Mouse (Mus musculus) heart, adult 2 months (tissue): ENCODE results near the gene Tex2. TPM values are rescaled to one million over a fixed set of nuclear protein-coding genes. Genes with fewer than 3 reads are reported as not detected.
A peak's percentile ranks its signal among the peaks of the same experiment; 100 is the strongest.

ENCODE experiments used
- DNase-seq, 2 experiments: peaks; one replicate each; pipeline ENCODE4 v3.0.0; 2021
- H3K27ac ChIP-seq: fragments of 200-600 bp; 2 replicates; pipeline ENCODE4 v1.8.1; 2022
- H3K27me3 ChIP-seq: fragments of 200-500 bp; 2 replicates; pipeline ENCODE4 v1.6.1; 2012; ENCODE audit warnings: mild to moderate bottlenecking, low read length, inconsistent platforms, mixed read lengths; ENCODE audit not compliant: control insufficient read depth, insufficient read depth
- H3K36me3 ChIP-seq: fragments of 200-500 bp; 2 replicates; pipeline ENCODE4 v1.6.1; 2012; ENCODE audit warnings: low read length, inconsistent platforms; ENCODE audit not compliant: control insufficient read depth, insufficient read depth
- H3K4me1 ChIP-seq: fragments of 200-500 bp; 2 replicates; pipeline ENCODE4 v1.6.1; 2011; ENCODE audit warnings: low read length; ENCODE audit not compliant: control insufficient read depth, insufficient read depth
- H3K4me3 ChIP-seq: fragments of 200-600 bp; 2 replicates; pipeline ENCODE4 v1.8.1; 2022
- H3K79me2 ChIP-seq: fragments of 200-500 bp; replicated peaks from 2 replicates; pipeline ENCODE4 v1.6.1; 2012; ENCODE audit warnings: mild to moderate bottlenecking, inconsistent platforms, low read length, moderate library complexity, mixed read lengths; ENCODE audit not compliant: control insufficient read depth, insufficient read depth
- H3K9ac ChIP-seq: fragments of 200-500 bp; 2 replicates; pipeline ENCODE4 v1.6.1; 2012; ENCODE audit warnings: low read depth, mild to moderate bottlenecking, control low read depth, inconsistent platforms, low read length, mixed read lengths
- CTCF ChIP-seq: fragments of 200-600 bp; IDR thresholded peaks from 2 replicates; pipeline ENCODE4 v1.8.1; 2022; ENCODE audit warnings: antibody characterized with exemption, mild to moderate bottlenecking, moderate library complexity
- EP300 ChIP-seq: fragments of 200-500 bp; IDR thresholded peaks from 2 replicates; pipeline ENCODE4 v1.6.1; 2011; ENCODE audit warnings: low read depth, low read length, control low read depth; ENCODE audit not compliant: insufficient read depth
- POLR2A ChIP-seq: fragments of 200-500 bp; IDR thresholded peaks from 2 replicates; pipeline ENCODE4 v1.6.1; 2011; ENCODE audit warnings: mild to moderate bottlenecking, low read depth, low read length, control low read depth; ENCODE audit not compliant: insufficient read depth
- WGBS: fragments of 180-500 bp; shearing (Covaris S2); methylation state at CpG from one replicate; pipeline ENCODE4 v1.1.7; 2018; 5-methylcytosine and 5-hydroxymethylcytosine counted together
- intact Hi-C: fragments of 180-260 bp; cut with DNase I; formaldehyde crosslinking; loops from one replicate; pipeline ENCODE4 v1.15.1; 2025
- polyA plus RNA-seq: library from polyadenylated mRNA; depleted of rRNA; stranded (reverse); fragments of >200 nt; gene quantifications from 2 replicates; pipeline ENCODE4 v1.2.3, GENCODE M21; 2012
- total RNA-seq, 2 experiments: library from RNA; stranded (reverse); gene quantifications; 2 replicates each; pipeline ENCODE4 v1.2.3; 2021

The Tex2 gene
- total and polyA plus RNA-seq, 3 experiments = 17.2 to 46.8 (median 42.5) TPM

DNA sequence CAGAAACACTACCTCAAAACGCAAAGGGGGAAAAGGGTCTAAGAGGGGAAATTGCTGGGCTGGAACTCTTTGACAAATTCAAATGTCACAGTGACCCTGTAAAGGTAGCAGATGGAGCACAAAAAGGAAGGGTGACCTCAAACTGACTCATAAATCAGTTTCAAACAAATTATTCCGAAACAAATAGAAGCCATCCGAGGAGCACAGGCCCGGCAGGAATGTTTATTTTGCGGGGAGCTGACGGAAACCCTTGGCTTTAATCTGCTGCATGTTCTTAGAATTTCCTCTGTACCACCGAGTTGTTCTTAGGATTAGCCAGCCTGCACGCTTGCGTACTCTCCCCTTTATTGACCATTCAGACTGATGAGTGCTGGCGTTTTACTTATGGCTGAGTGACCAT lies 123.2 kb downstream of the Tex2 start:
- Histone ChIP-seq H3K4me1 (no peaks in the 10 kb centered on the region; the same call in 1 of the 2 replicates), H3K9ac (no peak overlapping the region), H3K4me3 (no peak overlapping the region), H3K79me2 (no peaks in the 10 kb centered on the region), H3K27me3 (no peaks in the 10 kb centered on the region), H3K36me3 (0 out of 2 replicates have a peak, but pooled peaks cover 2% of the 10 kb centered on the region), H3K27ac (no peak overlapping the region)
- intact Hi-C loops = no loop called here
- DNase-seq = no peak
- TF ChIP-seq POLR2A (no peak), CTCF (no peak), EP300 (no peak)
- 68% methylated on average over 10 of the region's 10 CpGs for WGBS

DNA sequence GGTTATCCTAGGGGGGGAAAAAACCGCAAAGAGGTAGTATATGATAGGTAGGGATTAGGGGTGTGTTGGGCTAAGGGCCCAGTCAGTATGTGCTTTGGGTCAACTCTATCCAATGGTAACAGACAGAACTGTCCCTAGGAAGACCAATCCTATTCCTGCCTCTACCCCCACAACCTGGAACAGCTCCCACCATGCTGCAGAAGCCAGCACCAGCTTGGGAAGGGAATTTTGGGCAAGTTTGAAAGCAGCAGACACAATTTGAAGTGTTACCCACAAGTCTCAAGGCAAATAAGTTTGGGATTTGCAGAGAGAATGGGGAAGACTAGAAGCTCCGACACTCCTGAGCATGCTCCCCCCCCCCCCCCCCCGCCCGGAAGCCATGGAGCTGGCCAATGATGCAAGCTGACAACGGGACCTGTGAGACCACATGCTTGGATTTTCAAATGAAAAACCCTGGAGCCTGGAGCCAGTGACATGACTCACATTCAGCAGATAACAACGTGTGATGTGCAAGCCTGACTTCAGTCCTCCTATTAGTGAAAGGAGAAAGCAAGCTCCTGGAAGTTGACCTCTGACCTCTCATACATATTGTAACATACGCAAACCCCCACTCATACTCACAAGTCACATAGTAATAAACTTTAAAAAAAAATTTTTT lies 124.1 kb downstream of the Tex2 start:
- WGBS = 43% methylated on average over 7 of the region's 7 CpGs
- Histone ChIP-seq H3K9ac (no peak overlapping the region), H3K79me2 (no peaks in the 10 kb centered on the region), H3K4me1 (no peaks in the 10 kb centered on the region; the same call in 1 of the 2 replicates), H3K4me3 (no peak overlapping the region), H3K36me3 (0 out of 2 replicates have a peak, but pooled peaks cover 2% of the 10 kb centered on the region), H3K27ac (no peak overlapping the region), H3K27me3 (no peaks in the 10 kb centered on the region)
- DNase-seq = no peak
- TF ChIP-seq CTCF (no peak), POLR2A (no peak), EP300 (no peak)
- intact Hi-C loops = no loop called here

DNA sequence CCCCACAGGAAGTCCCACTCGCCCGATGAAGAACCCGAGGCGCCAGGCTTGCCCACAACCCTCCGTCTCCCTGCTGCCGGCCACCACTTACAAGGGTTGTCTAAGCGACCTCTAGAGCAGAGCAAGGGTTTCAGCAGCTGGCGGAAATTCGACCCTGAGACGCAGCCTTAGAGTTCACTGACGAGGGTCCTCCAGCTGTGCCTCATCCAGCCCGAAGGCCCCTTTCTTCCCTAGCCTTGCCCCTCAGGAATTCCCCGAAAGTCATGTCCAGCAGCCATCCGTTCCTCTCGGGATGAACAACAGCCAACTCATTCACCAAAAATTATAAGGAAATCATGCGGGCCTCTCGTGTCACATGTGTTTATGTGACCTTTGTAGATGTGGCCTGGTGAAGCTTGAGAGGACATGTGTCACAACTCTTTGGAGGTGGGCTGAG lies 125.1 kb downstream of the Tex2 start:
- Histone ChIP-seq H3K79me2 (0 out of 2 replicates have a peak, but pooled peaks cover 1% of the 10 kb centered on the region), H3K4me3 (peak overlapping the region; percentile 99), H3K27me3 (no peaks in the 10 kb centered on the region), H3K4me1 (no peaks in the 10 kb centered on the region; the same call in 1 of the 2 replicates), H3K9ac (peak overlapping the region; percentile 21; the same call in 1 of the 2 replicates), H3K36me3 (0 out of 2 replicates have a peak, but pooled peaks cover 2% of the 10 kb centered on the region), H3K27ac (peak overlapping the region; percentile 63)
- TF ChIP-seq EP300 (no peak), POLR2A (no peak), CTCF (no peak)
- 14% methylated on average over 17 of the region's 17 CpGs for WGBS
- intact Hi-C loops = no loop called here
- DNase-seq = no peak

DNA sequence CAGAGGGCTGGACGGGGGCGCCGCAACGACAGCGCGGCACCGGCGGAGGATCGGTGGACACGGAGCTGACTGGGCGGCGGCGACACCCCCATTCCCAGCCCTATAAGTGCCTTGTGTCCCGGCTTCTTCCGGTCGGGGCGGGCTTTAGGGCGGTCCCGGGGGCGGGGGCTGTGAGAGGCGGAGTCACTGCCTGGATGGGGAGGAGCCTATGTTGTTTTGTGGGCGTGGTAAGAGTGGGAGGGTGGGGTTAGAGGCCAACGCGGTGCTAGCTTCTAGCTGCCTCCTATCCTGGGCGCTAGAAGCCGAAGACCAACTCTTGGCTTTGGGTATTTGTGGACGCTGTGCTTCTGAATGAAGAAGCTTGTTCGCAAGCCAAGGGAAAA lies 125.5 kb downstream of the Tex2 start, which contains the start of gene Ern1:
Ern1 (minus strand) TSS at position 120 of the 383 bp plus-strand sequence.
- H3K4me3 ChIP-seq = peak within 1 kb of the TSS; percentile 99
- no peak for TF ChIP-seq CTCF
- peak; percentile 38; the same call in 1 of the 2 replicates for TF ChIP-seq EP300
- peak; percentile 92 for TF ChIP-seq POLR2A
- intact Hi-C loops = no loop called here
- H3K4me1 ChIP-seq = no peaks in the 10 kb centered on the region; the same call in 1 of the 2 replicates
- 0 out of 2 replicates have a peak, but pooled peaks cover 3% of the 10 kb centered on the region for H3K79me2 ChIP-seq
- H3K27me3 ChIP-seq = no peaks in the 10 kb centered on the region
- 0 out of 2 replicates have a peak, but pooled peaks cover 2% of the 10 kb centered on the region for H3K36me3 ChIP-seq
- H3K9ac ChIP-seq = peak within 1 kb of the TSS; percentile 94
- peak within 1 kb of the TSS; percentile 91 for H3K27ac ChIP-seq
- peak; percentile 96 to 98 for DNase-seq
- WGBS = 1% methylated on average over 28 of the region's 28 CpGs

DNA sequence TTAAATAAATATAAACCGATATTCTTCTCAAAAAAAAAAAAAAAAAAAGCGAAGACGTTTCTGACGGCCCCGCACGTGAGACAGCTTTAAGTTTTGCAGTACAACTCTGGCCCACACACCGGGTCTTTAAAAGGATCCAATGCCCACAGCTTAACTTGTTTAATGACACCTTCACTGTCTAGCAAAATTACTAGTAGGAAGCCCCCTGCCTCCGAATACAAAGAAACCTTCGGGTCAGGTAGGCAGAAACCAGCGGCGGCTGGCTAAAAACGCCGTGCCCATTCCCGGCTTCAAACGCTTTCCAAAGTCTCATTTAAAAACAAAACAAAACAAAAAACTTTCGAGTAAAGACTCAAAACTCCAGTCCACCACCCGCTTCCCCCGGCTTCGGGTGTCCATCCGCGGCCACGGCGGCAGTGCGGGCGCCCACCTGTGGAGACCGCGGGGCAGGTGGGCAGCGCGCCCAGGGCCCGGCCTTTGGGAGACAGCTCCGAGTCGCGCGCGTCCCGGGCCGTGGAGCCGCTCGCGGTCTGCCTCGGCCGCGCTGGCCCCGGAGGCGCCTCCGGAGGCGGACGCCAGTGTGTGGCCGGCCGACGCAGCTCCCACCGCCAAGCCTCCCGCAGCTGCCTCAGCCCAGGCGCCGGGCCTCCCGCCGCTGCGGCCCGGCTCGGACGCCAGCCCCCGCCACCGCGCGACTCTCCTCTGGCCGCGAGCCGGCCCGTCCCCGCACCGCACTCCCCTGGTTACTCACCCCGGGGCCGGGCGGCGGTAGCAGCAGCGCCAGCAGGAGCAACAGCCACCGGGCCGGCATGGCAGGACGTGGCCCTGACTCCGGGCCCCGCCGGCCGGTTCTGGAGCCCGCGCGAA lies 126.1 kb downstream of the Tex2 start:
- Histone ChIP-seq H3K9ac (peak overlapping the region; percentile 94), H3K36me3 (0 out of 2 replicates have a peak, but pooled peaks cover 2% of the 10 kb centered on the region), H3K4me3 (peak overlapping the region; percentile 99), H3K4me1 (no peaks in the 10 kb centered on the region; the same call in 1 of the 2 replicates), H3K27ac (peak overlapping the region; percentile 91), H3K27me3 (no peaks in the 10 kb centered on the region), H3K79me2 (0 out of 2 replicates have a peak, but pooled peaks cover 5% of the 10 kb centered on the region)
- DNase-seq = peak in 1 of 2 experiments; percentile 81
- intact Hi-C loops = no loop called here
- peak; percentile 35 for TF ChIP-seq CTCF
- no peak for TF ChIP-seq POLR2A
- under 1% methylated on average over 86 of the region's 86 CpGs for WGBS
